35 mouse cellular contexts compared by ENCODE assay signal in the genomic region with DNA sequence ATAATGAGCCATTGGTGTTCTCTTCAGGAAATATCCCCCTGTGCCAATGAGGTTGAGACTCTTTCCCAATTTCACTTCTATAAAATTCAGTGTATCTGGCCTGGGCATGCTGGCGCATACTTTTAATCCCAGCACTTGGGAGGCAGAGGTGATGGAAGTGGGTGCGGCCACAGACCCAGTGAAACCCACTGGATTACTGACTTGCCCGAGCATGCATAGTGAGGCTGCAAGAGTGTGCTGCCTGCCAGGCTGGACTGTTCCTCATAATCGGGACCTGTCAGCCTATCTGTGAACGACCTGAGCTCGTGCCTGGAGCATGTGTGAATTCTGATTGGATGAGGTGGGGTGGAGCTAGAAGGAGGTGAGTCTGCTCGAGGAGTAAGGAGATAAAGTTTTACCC. TPM values are rescaled to one million over a fixed set of nuclear protein-coding genes. Genes with fewer than 3 reads are reported as not detected.
DNase-seq lines count a peak whose midpoint lies in the region; ATAC-seq and TF ChIP-seq lines count a peak whose summit lies in the region.
"Had no signal": no experiment of that assay in that cellular context is flagged by ENCODE, and none has a peak within 500 bp of the region (broad histone marks: within the 10 kb centered on the region; RNA-seq: fewer than 3 reads in every experiment).

No protein-coding gene starts in this region.

- no peaks in the 10 kb centered on the region for H3K27me3 ChIP-seq in ES-Bruce4 (ENCODE audit: control insufficient read depth, insufficient read depth, low read length, poor library complexity, severe bottlenecking)
- H3K27me3 ChIP-seq: embryonic facial prominence, embryonic 13.5 days; forebrain, embryonic 13.5 days; heart, embryonic 13.5 days; hindbrain, embryonic 13.5 days; intestine, embryonic 15.5 days had no signal

- H3K4me1 ChIP-seq in ES-Bruce4 (ENCODE audit: control insufficient read depth, insufficient read depth, low read length), result no peaks in the 10 kb centered on the region
- H3K4me1 ChIP-seq: embryonic facial prominence, embryonic 10.5 days; embryonic facial prominence, embryonic 13.5 days; forebrain, embryonic 10.5 days; forebrain, embryonic 13.5 days; heart, embryonic 10.5 days; heart, embryonic 13.5 days; hindbrain, embryonic 13.5 days; intestine, embryonic 15.5 days had no signal

- H3K36me3 ChIP-seq in ES-Bruce4 (ENCODE audit: control insufficient read depth, insufficient read depth, low read length, poor library complexity, severe bottlenecking), result no peaks in the 10 kb centered on the region
- H3K36me3 ChIP-seq: embryonic facial prominence, embryonic 10.5 days; embryonic facial prominence, embryonic 13.5 days; forebrain, embryonic 10.5 days; G1E; heart, embryonic 10.5 days; heart, embryonic 13.5 days; hindbrain, embryonic 13.5 days; intestine, embryonic 15.5 days had no signal

- H3K9ac ChIP-seq in ES-Bruce4 (ENCODE audit: low read depth, poor library complexity, severe bottlenecking), result no peak overlapping the region
- H3K9ac ChIP-seq: embryonic facial prominence, embryonic 13.5 days; forebrain, embryonic 13.5 days; heart, embryonic 13.5 days; hindbrain, embryonic 13.5 days; intestine, embryonic 15.5 days had no signal

- peak; percentile 1 for DNase-seq in CD4-positive, CD25-positive, alpha-beta regulatory T cell, adult 2 months (ENCODE audit: low read depth, low spot score)
- peak; percentile 23 for DNase-seq in ZHBTc4 (ENCODE audit: low read depth, low spot score)
- peak; percentile 91 for DNase-seq in gonadal fat pad, adult 2 months (ENCODE audit: low read depth)
- DNase-seq in layer of hippocampus, adult 9-11 months, result no peak
- DNase-seq in kidney, postnatal 4 days, result no peak
- DNase-seq: adrenal gland, adult 8-10 months; adrenal gland, postnatal 25 days; cerebellum, adult 11 months; cerebellum, adult 8-10 months; cerebellum, postnatal 10 days; cerebellum, postnatal 36 days; embryo, embryonic 11 days; gastrocnemius, adult 2 months; gastrocnemius, postnatal 14 days; heart, adult 2 months; heart, postnatal 14 days; kidney, adult 11 months had no signal

- TF ChIP-seq EP300 in ES-Bruce4 (IDR thresholded peaks at IDR 0.05; ENCODE audit: insufficient read depth, low read depth, low read length), result no peak

- peak overlapping the region; percentile 75 for H3K27ac ChIP-seq in ES-Bruce4 (ENCODE audit: insufficient read depth, low read length)
- H3K27ac ChIP-seq: embryonic facial prominence, embryonic 10.5 days; embryonic facial prominence, embryonic 13.5 days; forebrain, embryonic 10.5 days; forebrain, embryonic 13.5 days; gastrocnemius, adult 2 months; heart, adult 2 months; heart, embryonic 10.5 days; heart, embryonic 13.5 days; hindbrain, embryonic 13.5 days; intestine, embryonic 15.5 days had no signal

- TF ChIP-seq POLR2A in ES-Bruce4 (IDR thresholded peaks at IDR 0.05; ENCODE audit: insufficient read depth, low read length), result no peak

- TF ChIP-seq CTCF in ES-Bruce4 (IDR thresholded peaks at IDR 0.05; ENCODE audit: low read depth, low read length), result no peak

- no peak for ATAC-seq in CD4-positive, CD25-positive, alpha-beta regulatory T cell, adult 4 months
- ATAC-seq: activated CD4-positive, CD25-positive, alpha-beta regulatory T cell, adult 4 months; forebrain, embryonic 13.5 days; forebrain, embryonic 16.5 days; hindbrain, embryonic 16.5 days; intestine, embryonic 15.5 days; Patski had no signal

- peaks cover 6% of the 10 kb centered on the region; the same call in 1 of the 2 replicates for H3K9me3 ChIP-seq in ES-Bruce4 (replicated peaks; ENCODE audit: control insufficient read depth, insufficient read depth, low read length, poor library complexity, severe bottlenecking)
- H3K9me3 ChIP-seq: embryonic facial prominence, embryonic 13.5 days; forebrain, embryonic 10.5 days; forebrain, embryonic 13.5 days; G1E; heart, embryonic 10.5 days; heart, embryonic 13.5 days; hindbrain, embryonic 13.5 days; intestine, embryonic 15.5 days had no signal

- no peak overlapping the region for H3K4me3 ChIP-seq in ES-Bruce4 (ENCODE audit: low read depth, low read length)
- H3K4me3 ChIP-seq: embryonic facial prominence, embryonic 10.5 days; embryonic facial prominence, embryonic 13.5 days; erythroblast, embryonic 14.5 days; forebrain, embryonic 10.5 days; forebrain, embryonic 13.5 days; gastrocnemius, adult 2 months; heart, adult 2 months; heart, embryonic 10.5 days; heart, embryonic 13.5 days; hindbrain, embryonic 13.5 days; intestine, embryonic 15.5 days had no signal

RNA-seq across cellular contexts. Expression of a gene that starts 25.3 kb away (rescaled TPM):
- polyA plus RNA-seq in CD4-positive, CD25-positive, alpha-beta regulatory T cell, adult 4 months (2017; shearing (Covaris generic)), result under 1 TPM in 1 of 2 experiments, not detected in 1; 0.09 TPM
- polyA plus RNA-seq in ES-Bruce4 (2011; ENCODE audit: insufficient read depth, insufficient read length, low read depth, missing spikeins), result not detected in 2 replicates
- not detected in 2 replicates for polyA plus RNA-seq in gonadal fat pad, adult 2 months (2012; rRNA removed)
- polyA plus RNA-seq: activated CD4-positive, CD25-positive, alpha-beta regulatory T cell, adult 4 months; cortical plate, adult 2 months; embryonic facial prominence, embryonic 10.5 days; embryonic facial prominence, embryonic 13.5 days; erythroblast, embryonic 14.5 days; forebrain, embryonic 10.5 days; forebrain, embryonic 13.5 days; forebrain, embryonic 16.5 days; G1E; heart, adult 2 months; heart, embryonic 10.5 days; heart, embryonic 13.5 days; heart, embryonic 16.5 days; hindbrain, embryonic 13.5 days; hindbrain, embryonic 16.5 days; intestine, embryonic 15.5 days; Patski had no signal

Comparison
In these comparisons a context has a peak if more than half of its experiments do, and no peak if none do; other contexts are left out.
1. DNase-seq: peak in CD4-positive, CD25-positive, alpha-beta regulatory T cell, adult 2 months (single experiment), ZHBTc4 (single experiment) and gonadal fat pad, adult 2 months (single experiment); none in layer of hippocampus, adult 9-11 months (single experiment) and kidney, postnatal 4 days (0 of 2).